Mouse (Mus musculus): Measurements from ENCODE around the gene Ptpre. TPM values are rescaled to one million over a fixed set of nuclear protein-coding genes. Genes with fewer than 3 reads are reported as not detected.

Ptpre gene
- polyA plus RNA-seq, 2 experiments = 1.8 to 1.9 TPM

- DNase-seq (ENCODE audit: low read depth in 3 of 3, low spot score in 3 of 3) (no peak), ATAC-seq (ENCODE audit: insufficient read depth) (peak; percentile 17)
- Histone ChIP-seq H3K4me3 (ENCODE audit: insufficient read depth in 1 of 2, low read depth in 2 of 2, low read length in 2 of 2) (no peak overlapping the region), H3K4me1 (replicated peaks; ENCODE audit: control insufficient read depth in 2 of 2, insufficient read depth in 2 of 2, low read length in 1 of 2) (no peaks in the 10 kb centered on the region), H3K9ac (replicated peaks) (no peak overlapping the region), H3K27ac (no peak overlapping the region), H3K36me3 (replicated peaks; ENCODE audit: control insufficient read depth, insufficient read depth, low read depth) (peaks cover 56% of the 10 kb centered on the region), H3K27me3 (ENCODE audit: control insufficient read depth, insufficient read depth, low read length) (no peaks in the 10 kb centered on the region), H3K4me2 (ENCODE audit: low read depth) (no peak overlapping the region), H3K9me3 (ENCODE audit: control insufficient read depth, low read length) (no peaks in the 10 kb centered on the region)
- no peak for TF ChIP-seq CTCF (IDR thresholded peaks at IDR 0.05; ENCODE audit: low read depth)
- TF ChIP-seq EP300 (IDR thresholded peaks at IDR 0.05; ENCODE audit: low read depth) = no peak
- 69% methylated on average over 7 of the region's 7 CpGs for WGBS (ENCODE audit: insufficient replicate concordance)
Measured at GRCm38 (mm10) chr7:135684938-135685337, 147.7 kb downstream of the Ptpre start.

GRCm38 (mm10) chr7:135689396-135689795, 152.1 kb downstream of the Ptpre start:
- H3K4me2 ChIP-seq (ENCODE audit: low read depth) = no peak overlapping the region
- H3K36me3 ChIP-seq (replicated peaks; ENCODE audit: control insufficient read depth, insufficient read depth, low read depth) = peaks cover 97% of the 10 kb centered on the region
- ATAC-seq (ENCODE audit: insufficient read depth) (no peak), DNase-seq (ENCODE audit: low read depth in 3 of 3, low spot score in 3 of 3) (no peak)
- H3K9me3 ChIP-seq (ENCODE audit: control insufficient read depth, low read length) = no peaks in the 10 kb centered on the region
- no peaks in the 10 kb centered on the region for H3K27me3 ChIP-seq (ENCODE audit: control insufficient read depth, insufficient read depth, low read length)
- no peak overlapping the region for H3K4me3 ChIP-seq (ENCODE audit: insufficient read depth in 1 of 2, low read depth in 2 of 2, low read length in 2 of 2)
- TF ChIP-seq CTCF (IDR thresholded peaks at IDR 0.05; ENCODE audit: low read depth) (no peak), EP300 (IDR thresholded peaks at IDR 0.05; ENCODE audit: low read depth) (no peak)
- H3K9ac ChIP-seq (replicated peaks) = no peak overlapping the region
- H3K27ac ChIP-seq = no peak overlapping the region
- WGBS (ENCODE audit: insufficient replicate concordance) = 86% methylated on average over 7 of the region's 7 CpGs
- no peaks in the 10 kb centered on the region for H3K4me1 ChIP-seq (replicated peaks; ENCODE audit: control insufficient read depth in 2 of 2, insufficient read depth in 2 of 2, low read length in 1 of 2)

- Histone ChIP-seq H3K9me3 (ENCODE audit: control insufficient read depth, low read length) (no peaks in the 10 kb centered on the region), H3K36me3 (replicated peaks; ENCODE audit: control insufficient read depth, insufficient read depth, low read depth) (peaks cover 99% of the 10 kb centered on the region), H3K4me3 (ENCODE audit: insufficient read depth in 1 of 2, low read depth in 2 of 2, low read length in 2 of 2) (no peak overlapping the region), H3K4me2 (ENCODE audit: low read depth) (no peak overlapping the region), H3K27ac (no peak overlapping the region), H3K9ac (replicated peaks) (no peak overlapping the region), H3K4me1 (replicated peaks; ENCODE audit: control insufficient read depth in 2 of 2, insufficient read depth in 2 of 2, low read length in 1 of 2) (no peaks in the 10 kb centered on the region), H3K27me3 (ENCODE audit: control insufficient read depth, insufficient read depth, low read length) (no peaks in the 10 kb centered on the region)
- whole genome bisulfite sequencing (ENCODE audit: insufficient replicate concordance) = 87% methylated on average over 5 of the region's 5 CpGs
- DNase-seq (ENCODE audit: low read depth in 3 of 3, low spot score in 3 of 3) = no peak
- ATAC-seq (ENCODE audit: insufficient read depth) = no peak
- no peak for TF ChIP-seq EP300 (IDR thresholded peaks at IDR 0.05; ENCODE audit: low read depth)
- no peak for TF ChIP-seq CTCF (IDR thresholded peaks at IDR 0.05; ENCODE audit: low read depth)
Measured at GRCm38 (mm10) chr7:135691941-135692340, 154.7 kb downstream of the Ptpre start.

- Histone ChIP-seq H3K9me3 (ENCODE audit: control insufficient read depth, low read length) (no peaks in the 10 kb centered on the region), H3K4me2 (ENCODE audit: low read depth) (no peak overlapping the region), H3K4me1 (replicated peaks; ENCODE audit: control insufficient read depth in 2 of 2, insufficient read depth in 2 of 2, low read length in 1 of 2) (no peaks in the 10 kb centered on the region), H3K9ac (replicated peaks) (no peak overlapping the region), H3K36me3 (replicated peaks; ENCODE audit: control insufficient read depth, insufficient read depth, low read depth) (peaks cover 99% of the 10 kb centered on the region), H3K4me3 (ENCODE audit: insufficient read depth in 1 of 2, low read depth in 2 of 2, low read length in 2 of 2) (no peak overlapping the region), H3K27ac (no peak overlapping the region), H3K27me3 (ENCODE audit: control insufficient read depth, insufficient read depth, low read length) (no peaks in the 10 kb centered on the region)
- WGBS (ENCODE audit: insufficient replicate concordance) = 92% methylated on average over 4 of the region's 4 CpGs
- TF ChIP-seq CTCF (IDR thresholded peaks at IDR 0.05; ENCODE audit: low read depth) = no peak
- no peak for TF ChIP-seq EP300 (IDR thresholded peaks at IDR 0.05; ENCODE audit: low read depth)
- ATAC-seq (ENCODE audit: insufficient read depth) = no peak
- no peak for DNase-seq (ENCODE audit: low read depth in 3 of 3, low spot score in 3 of 3)
Measured at GRCm38 (mm10) chr7:135694130-135694529, 156.8 kb downstream of the Ptpre start.

- Histone ChIP-seq H3K9ac (replicated peaks) (no peak overlapping the region), H3K27me3 (ENCODE audit: control insufficient read depth, insufficient read depth, low read length) (no peaks in the 10 kb centered on the region), H3K4me1 (replicated peaks; ENCODE audit: control insufficient read depth in 2 of 2, insufficient read depth in 2 of 2, low read length in 1 of 2) (no peaks in the 10 kb centered on the region), H3K27ac (no peak overlapping the region), H3K4me2 (ENCODE audit: low read depth) (no peak overlapping the region), H3K4me3 (ENCODE audit: insufficient read depth in 1 of 2, low read depth in 2 of 2, low read length in 2 of 2) (no peak overlapping the region), H3K36me3 (replicated peaks; ENCODE audit: control insufficient read depth, insufficient read depth, low read depth) (peaks cover 99% of the 10 kb centered on the region), H3K9me3 (ENCODE audit: control insufficient read depth, low read length) (no peaks in the 10 kb centered on the region)
- DNase-seq (ENCODE audit: low read depth in 3 of 3, low spot score in 3 of 3) (no peak), ATAC-seq (ENCODE audit: insufficient read depth) (no peak)
- TF ChIP-seq EP300 (IDR thresholded peaks at IDR 0.05; ENCODE audit: low read depth) = no peak
- no peak for TF ChIP-seq CTCF (IDR thresholded peaks at IDR 0.05; ENCODE audit: low read depth)
- 88% methylated on average over 5 of the region's 5 CpGs for WGBS (ENCODE audit: insufficient replicate concordance)
Measured at GRCm38 (mm10) chr7:135694796-135695195, 157.5 kb downstream of the Ptpre start.

Measured in liver, embryonic 14.5 days (tissue).